Mouse (Mus musculus) intestine, embryonic 16.5 days (tissue): ENCODE measurements around the gene G3bp2. TPM values are rescaled to one million over a fixed set of nuclear protein-coding genes. Genes with fewer than 3 reads are reported as not detected.

Experiments used
- ATAC-seq: fragments of 200-750 bp; cut with Nextera tagmentation; 2 replicates; pipeline ENCODE4 v1.8.0; 2017; ENCODE audit warnings: moderate TSS enrichment, moderate library complexity
- H3K27ac ChIP-seq: fragments of 300-500 bp; sonication (generic); 2 replicates; pipeline ENCODE4 v1.5.1; 2014; ENCODE audit warnings: mild to moderate bottlenecking, low read length
- H3K27me3 ChIP-seq: fragments of 300-500 bp; sonication (generic); replicated peaks from 2 replicates; pipeline ENCODE4 v1.6.1; 2014; ENCODE audit warnings: low read length, control low read depth, mixed read lengths; ENCODE audit not compliant: control insufficient read depth, insufficient read depth
- H3K36me3 ChIP-seq: fragments of 300-500 bp; sonication (generic); 2 replicates; pipeline ENCODE4 v1.6.1; 2014; ENCODE audit warnings: low read length, control low read depth; ENCODE audit not compliant: control insufficient read depth, insufficient read depth
- H3K4me1 ChIP-seq: fragments of 300-500 bp; sonication (generic); 2 replicates; pipeline ENCODE4 v1.6.1; 2014; ENCODE audit warnings: low read length, control low read depth, mixed read lengths; ENCODE audit not compliant: control insufficient read depth, insufficient read depth
- H3K4me2 ChIP-seq: fragments of 300-500 bp; sonication (generic); 2 replicates; pipeline ENCODE4 v1.6.1; 2014; ENCODE audit warnings: low read depth, low read length, control low read depth
- H3K4me3 ChIP-seq: fragments of 300-500 bp; sonication (generic); 2 replicates; pipeline ENCODE4 v1.5.1; 2014; ENCODE audit warnings: mild to moderate bottlenecking, low read length
- H3K9ac ChIP-seq: fragments of 300-500 bp; sonication (generic); 2 replicates; pipeline ENCODE4 v1.6.1; 2014; ENCODE audit warnings: low read depth, low read length
- H3K9me3 ChIP-seq: fragments of 300-500 bp; sonication (generic); 2 replicates; pipeline ENCODE4 v1.6.1; 2016; ENCODE audit warnings: low read length, control low read depth; ENCODE audit not compliant: control insufficient read depth
- WGBS: fragments of 180-500 bp; shearing (Covaris S2); extraction: QIAGEN DNeasy Blood & Tissue Kit; methylation state at CpG from one replicate; pipeline ENCODE4 v1.1.7; 2014; 5-methylcytosine and 5-hydroxymethylcytosine counted together
- polyA plus RNA-seq: library from polyadenylated mRNA; unstranded; fragments of >200 nt; fragmentation: Nextera tagmentation; extraction: Ambion mirVana; gene quantifications from 2 replicates; pipeline ENCODE4 v1.2.1, GENCODE M21; 2015

Gene G3bp2
- polyA plus RNA-seq, 1 experiment from 2014 or later = 167 TPM

DNA sequence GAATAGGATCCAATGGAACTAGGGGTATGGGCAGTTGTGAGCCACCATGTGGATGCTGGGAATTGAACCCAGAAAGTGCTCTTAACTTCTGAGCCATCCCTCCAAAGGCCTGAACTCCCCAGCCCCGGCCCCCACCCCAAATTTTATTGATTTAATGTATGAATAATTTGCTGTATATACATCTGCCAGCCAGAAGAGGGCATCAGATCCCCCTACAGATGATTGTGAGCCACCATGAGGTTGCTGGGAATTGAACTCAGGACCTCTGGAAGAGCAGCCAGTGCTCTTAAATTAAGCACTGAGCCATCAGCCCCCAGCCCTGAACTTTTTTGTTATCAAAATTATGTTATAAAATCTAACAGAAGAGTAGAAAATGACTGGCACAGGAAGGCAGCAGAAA, 7.2 kb downstream of the G3bp2 start:
- no peak for ATAC-seq
- 83% methylated on average over 1 of the region's 1 CpGs for WGBS
- Histone ChIP-seq H3K9me3 (no peaks in the 10 kb centered on the region), H3K4me1 (peaks cover 12% of the 10 kb centered on the region), H3K27ac (no peak overlapping the region), H3K4me3 (no peak overlapping the region), H3K27me3 (no peaks in the 10 kb centered on the region), H3K9ac (no peak overlapping the region), H3K4me2 (no peak overlapping the region), H3K36me3 (0 out of 2 replicates have a peak, but pooled peaks cover 3% of the 10 kb centered on the region)

DNA sequence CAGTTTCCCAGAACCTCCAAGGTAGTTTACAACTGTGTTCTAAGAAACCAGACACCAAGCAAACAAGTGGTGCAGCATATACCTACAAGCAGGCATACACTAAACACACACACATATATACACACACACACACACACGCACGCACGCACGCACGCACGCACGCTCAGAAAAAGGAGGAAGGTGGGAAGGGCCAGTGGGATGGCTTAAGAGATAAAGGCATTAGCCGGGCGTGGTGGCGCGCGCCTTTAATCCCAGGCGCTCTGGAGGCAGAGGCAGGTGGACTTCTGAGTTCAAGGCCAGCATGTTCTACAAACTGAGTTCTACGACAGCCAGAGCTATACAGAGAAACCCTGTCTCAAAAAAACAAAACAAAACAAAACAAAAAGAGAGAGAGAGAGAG, 9.5 kb downstream of the G3bp2 start:
- H3K36me3 ChIP-seq = 0 out of 2 replicates have a peak, but pooled peaks cover 3% of the 10 kb centered on the region
- no peak for ATAC-seq
- no peak overlapping the region for H3K4me3 ChIP-seq
- H3K4me2 ChIP-seq = no peak overlapping the region
- H3K27me3 ChIP-seq = no peaks in the 10 kb centered on the region
- H3K27ac ChIP-seq = no peak overlapping the region
- no peak overlapping the region for H3K9ac ChIP-seq
- no peaks in the 10 kb centered on the region for H3K9me3 ChIP-seq
- H3K4me1 ChIP-seq = peaks cover 4% of the 10 kb centered on the region; the same call in 1 of the 2 replicates
- 78% methylated on average over 14 of the region's 14 CpGs for WGBS

DNA sequence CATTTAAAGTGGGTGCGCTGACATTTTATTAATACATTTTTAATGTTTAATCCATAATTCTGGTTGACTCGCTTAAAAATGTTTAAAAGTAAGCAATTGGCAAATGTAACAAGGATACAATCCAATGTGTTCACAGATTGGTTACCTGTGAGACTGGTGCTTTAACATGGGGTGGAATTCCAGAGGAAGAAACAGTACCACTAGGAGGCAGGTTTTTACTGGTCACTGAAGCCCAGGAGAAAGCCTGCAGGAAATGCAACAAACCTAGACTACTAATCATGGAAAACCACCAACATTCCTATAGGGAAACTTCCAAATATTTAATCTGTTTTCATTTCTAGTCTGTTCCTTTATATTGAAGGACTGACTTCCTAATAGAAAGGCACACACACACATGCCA, 20.3 kb downstream of the G3bp2 start:
- ATAC-seq = no peak

DNA sequence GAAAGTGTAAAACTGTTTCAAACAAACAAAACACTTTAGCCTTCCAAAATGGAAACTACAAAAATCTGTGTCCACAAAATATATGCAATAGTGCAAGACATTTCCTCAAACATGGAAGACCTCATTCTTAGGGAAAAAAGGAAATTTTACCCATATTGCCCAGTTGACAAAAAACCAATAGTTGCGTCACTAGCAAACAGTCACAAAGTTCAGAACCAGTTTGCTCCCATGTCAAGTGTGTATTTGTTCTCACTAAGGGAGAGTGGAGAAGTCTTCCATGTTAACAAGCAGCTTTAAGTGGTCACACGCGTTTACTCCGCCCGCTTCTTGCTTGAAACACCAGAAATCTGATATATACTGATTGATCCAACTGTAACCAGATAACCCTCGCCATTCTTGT, 30.7 kb downstream of the G3bp2 start:
- 95% methylated on average over 6 of the region's 6 CpGs for WGBS
- H3K27me3 ChIP-seq = no peaks in the 10 kb centered on the region
- H3K4me3 ChIP-seq = no peak overlapping the region
- H3K4me1 ChIP-seq = no peaks in the 10 kb centered on the region
- H3K27ac ChIP-seq = no peak overlapping the region
- ATAC-seq = no peak
- no peak overlapping the region for H3K4me2 ChIP-seq
- H3K9ac ChIP-seq = no peak overlapping the region
- no peaks in the 10 kb centered on the region for H3K9me3 ChIP-seq
- peaks cover 4% of the 10 kb centered on the region; the same call in 1 of the 2 replicates for H3K36me3 ChIP-seq

More for the DNA sequence above, 20.3 kb downstream of the G3bp2 start:
- H3K27ac ChIP-seq = no peak overlapping the region
- WGBS = 96% methylated on average over 2 of the region's 2 CpGs
- no peaks in the 10 kb centered on the region for H3K9me3 ChIP-seq
- H3K9ac ChIP-seq = no peak overlapping the region
- peaks cover 13% of the 10 kb centered on the region for H3K36me3 ChIP-seq
- H3K4me3 ChIP-seq = no peak overlapping the region
- no peaks in the 10 kb centered on the region for H3K27me3 ChIP-seq
- no peak overlapping the region for H3K4me2 ChIP-seq
- no peaks in the 10 kb centered on the region for H3K4me1 ChIP-seq

DNA sequence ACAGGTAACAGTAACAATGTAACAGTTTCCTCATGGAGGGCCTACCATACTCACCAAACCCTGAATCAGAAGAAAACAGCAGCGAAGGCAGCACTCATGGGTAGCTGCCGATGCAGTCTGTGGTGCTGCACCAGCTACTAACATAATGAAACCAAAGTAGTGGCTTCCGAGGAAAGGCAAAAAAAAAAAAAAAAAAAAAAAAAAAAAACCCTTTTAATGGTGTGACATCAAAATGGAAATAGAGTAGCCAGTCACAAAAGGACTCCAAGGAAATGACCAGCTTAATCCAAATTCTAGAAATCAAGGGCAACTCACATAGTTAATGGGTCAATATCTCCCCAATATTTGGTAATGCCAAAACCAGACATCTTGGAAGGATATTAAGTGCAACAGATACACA, 33.1 kb downstream of the G3bp2 start:
- no peak for ATAC-seq
- WGBS = 79% methylated on average over 3 of the region's 3 CpGs

DNA sequence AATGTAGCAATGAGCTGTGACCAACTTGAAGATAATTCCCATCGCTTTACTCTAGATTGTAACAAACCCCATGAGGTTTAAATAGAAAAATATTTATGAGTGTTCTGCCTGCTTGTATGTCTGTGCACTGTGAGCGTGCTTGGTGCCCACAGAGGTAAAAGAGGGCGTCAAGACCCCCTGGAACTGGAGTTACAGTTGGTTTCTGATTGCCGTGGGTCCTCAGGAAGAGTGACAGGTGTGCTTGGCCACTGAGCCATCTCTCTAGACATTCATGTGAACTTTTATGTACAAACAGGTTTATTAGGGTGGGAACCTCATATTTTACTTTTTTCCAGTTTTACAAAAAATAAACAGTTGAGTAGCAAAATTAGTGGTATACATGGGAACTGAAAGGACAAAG, 39.7 kb downstream of the G3bp2 start, which contains the start of gene Cdkl2:
Cdkl2 (minus strand) TSS at position 101 of the 400 bp plus-strand sequence.
- H3K4me1 ChIP-seq = no peaks in the 10 kb centered on the region
- no peak for ATAC-seq
- H3K27ac ChIP-seq = peak within 1 kb of the TSS; percentile 72
- H3K36me3 ChIP-seq = no peaks in the 10 kb centered on the region
- no peaks in the 10 kb centered on the region for H3K9me3 ChIP-seq
- H3K9ac ChIP-seq = peak within 1 kb of the TSS; percentile 68
- peak within 1 kb of the TSS; percentile 81 for H3K4me2 ChIP-seq
- H3K27me3 ChIP-seq = no peaks in the 10 kb centered on the region
- H3K4me3 ChIP-seq = peak within 1 kb of the TSS; percentile 65
- 76% methylated on average over 4 of the region's 4 CpGs for WGBS

More for the DNA sequence above, 33.1 kb downstream of the G3bp2 start:
- Histone ChIP-seq H3K9me3 (no peaks in the 10 kb centered on the region), H3K4me1 (no peaks in the 10 kb centered on the region), H3K4me2 (no peak overlapping the region), H3K27me3 (no peaks in the 10 kb centered on the region), H3K9ac (no peak overlapping the region), H3K27ac (no peak overlapping the region), H3K36me3 (peaks cover 4% of the 10 kb centered on the region; the same call in 1 of the 2 replicates), H3K4me3 (no peak overlapping the region)

DNA sequence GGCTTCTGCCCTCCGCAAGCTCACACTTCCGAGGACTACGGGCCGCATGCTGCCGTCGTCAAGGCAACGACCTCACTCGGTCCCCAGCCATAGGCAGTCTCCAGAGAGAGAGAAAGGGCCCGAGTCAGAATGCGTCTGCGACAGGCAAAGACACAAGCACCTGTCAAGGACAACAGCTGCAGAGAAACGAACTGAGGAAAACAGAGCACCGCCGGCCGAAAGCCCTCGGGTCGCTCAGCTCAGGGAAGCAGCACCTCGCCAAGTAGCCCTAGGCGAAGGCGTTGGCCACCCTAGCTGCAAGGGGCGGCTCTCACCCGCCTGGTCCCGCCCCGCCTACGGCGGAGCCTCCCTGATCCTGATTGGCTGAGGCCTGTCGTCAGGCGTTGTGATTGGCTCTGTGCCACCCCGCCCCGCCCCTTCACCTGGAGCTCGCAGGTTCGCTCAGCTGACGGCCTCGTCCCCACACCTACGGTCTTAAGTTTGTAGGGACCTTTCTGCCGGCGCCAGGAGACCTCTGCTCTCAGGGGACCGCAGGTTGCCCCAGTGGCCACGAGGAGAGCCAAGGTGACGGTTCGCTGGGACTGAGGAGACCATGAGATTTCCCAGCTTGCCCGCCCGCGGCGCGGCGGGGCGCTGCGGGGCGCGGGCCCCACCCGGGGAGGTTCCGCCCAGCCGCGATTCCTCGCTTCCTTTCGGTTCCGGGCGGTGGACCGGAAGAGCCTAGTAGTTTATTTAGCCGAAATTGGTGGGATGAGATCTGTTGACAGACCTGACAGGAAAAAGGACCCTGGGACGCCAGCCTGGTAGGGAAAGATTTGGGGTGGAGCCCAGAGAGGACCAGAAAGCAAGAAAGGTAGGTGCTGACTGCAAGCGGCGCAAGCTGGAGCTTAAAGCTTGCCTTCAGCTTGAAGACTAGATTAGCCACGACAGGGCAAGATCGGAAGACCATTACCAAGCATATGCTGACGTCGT, 40.9 kb downstream of the G3bp2 start:
- H3K9ac ChIP-seq = peak overlapping the region; percentile 68
- H3K4me3 ChIP-seq = peak overlapping the region; percentile 65
- H3K27ac ChIP-seq = peak overlapping the region; percentile 72
- ATAC-seq = peak; percentile 100
- no peaks in the 10 kb centered on the region for H3K9me3 ChIP-seq
- under 1% methylated on average over 68 of the region's 68 CpGs for WGBS
- H3K27me3 ChIP-seq = no peaks in the 10 kb centered on the region
- H3K36me3 ChIP-seq = no peaks in the 10 kb centered on the region
- no peaks in the 10 kb centered on the region for H3K4me1 ChIP-seq
- H3K4me2 ChIP-seq = peak overlapping the region; percentile 81

DNA sequence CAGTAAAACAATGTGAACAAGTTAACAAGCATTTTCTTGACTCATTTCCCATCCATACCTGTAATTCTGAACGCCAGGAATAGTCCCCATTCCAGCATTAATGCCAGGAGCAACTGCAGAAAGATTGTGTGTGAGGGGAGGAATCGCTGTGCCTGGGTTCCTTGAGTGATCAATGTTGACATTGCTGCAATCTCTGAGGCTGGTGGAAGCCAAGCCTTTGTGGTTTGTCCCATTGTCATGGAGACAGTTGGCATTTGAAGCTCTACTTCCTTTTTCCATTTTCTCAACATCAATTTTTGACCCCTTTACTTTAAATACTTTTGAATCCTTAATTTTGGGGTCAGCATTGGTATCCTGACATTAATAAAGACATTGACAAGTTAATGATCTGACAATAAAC, 63.6 kb downstream of the G3bp2 start:
- Histone ChIP-seq H3K27ac (no peak overlapping the region), H3K4me2 (no peak overlapping the region), H3K36me3 (no peaks in the 10 kb centered on the region), H3K27me3 (no peaks in the 10 kb centered on the region), H3K4me1 (no peaks in the 10 kb centered on the region), H3K9ac (no peak overlapping the region), H3K9me3 (no peaks in the 10 kb centered on the region), H3K4me3 (no peak overlapping the region)
- WGBS = 54% methylated on average over 2 of the region's 2 CpGs
- no peak for ATAC-seq

DNA sequence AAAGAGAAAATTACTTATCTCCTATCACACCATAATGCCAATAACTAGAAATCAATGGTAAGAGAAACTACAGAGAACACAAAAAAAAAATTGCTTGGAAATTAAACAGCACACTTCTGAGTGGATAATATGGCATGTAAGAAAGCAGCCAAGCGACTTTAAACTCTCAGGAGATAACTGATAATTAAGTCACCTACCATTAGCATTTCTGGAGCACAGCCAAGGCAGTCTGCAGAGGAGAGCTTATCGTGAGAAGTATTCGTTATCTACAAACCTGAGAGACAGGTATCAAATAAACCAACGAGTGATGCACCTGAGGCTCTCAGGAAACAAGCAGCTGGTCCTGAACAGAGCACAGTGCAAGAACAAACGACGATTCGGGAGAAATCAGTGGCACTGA, 71.8 kb downstream of the G3bp2 start:
- Histone ChIP-seq H3K9me3 (no peaks in the 10 kb centered on the region), H3K4me2 (no peak overlapping the region), H3K4me1 (no peaks in the 10 kb centered on the region), H3K36me3 (no peaks in the 10 kb centered on the region), H3K27ac (no peak overlapping the region), H3K9ac (no peak overlapping the region), H3K27me3 (no peaks in the 10 kb centered on the region), H3K4me3 (no peak overlapping the region)
- ATAC-seq = 0 out of 2 replicates have a peak, but pooled peaks have one; percentile 28
- 49% methylated on average over 7 of the region's 7 CpGs for WGBS
